Mouse (Mus musculus) liver, adult 2 months (tissue): Measurements from ENCODE around the gene Pou2f3. TPM values are rescaled to one million over a fixed set of nuclear protein-coding genes. Genes with fewer than 3 reads are reported as not detected.

ENCODE experiments used
- DNase-seq: peaks from one replicate; pipeline ENCODE4 v3.0.0-alpha.2; 2011; ENCODE audit warnings: low read depth, low spot score; ENCODE audit errors: extremely low read depth
- H3K27ac ChIP-seq: fragments of 200-500 bp; replicated peaks from 2 replicates; pipeline ENCODE4 v1.5.1; 2012; ENCODE audit warnings: low read depth, mild to moderate bottlenecking, control low read depth, inconsistent platforms, low read length; ENCODE audit not compliant: insufficient read depth
- H3K27me3 ChIP-seq: fragments of 200-500 bp; 2 replicates; pipeline ENCODE4 v1.6.1; 2012; ENCODE audit warnings: mild to moderate bottlenecking, moderate library complexity, low read length, inconsistent platforms; ENCODE audit not compliant: control insufficient read depth, insufficient read depth
- H3K36me3 ChIP-seq: fragments of 200-500 bp; 2 replicates; pipeline ENCODE4 v1.6.1; 2012; ENCODE audit warnings: low read length, inconsistent platforms; ENCODE audit not compliant: control insufficient read depth, insufficient read depth
- H3K4me1 ChIP-seq: fragments of 200-500 bp; 2 replicates; pipeline ENCODE4 v1.6.1; 2011; ENCODE audit warnings: low read length; ENCODE audit not compliant: control insufficient read depth, insufficient read depth
- H3K4me3 ChIP-seq: fragments of 200-500 bp; 2 replicates; pipeline ENCODE4 v1.5.1; 2011; ENCODE audit warnings: low read depth, mild to moderate bottlenecking, control low read depth, low read length, moderate library complexity; ENCODE audit not compliant: insufficient read depth
- H3K79me2 ChIP-seq: fragments of 200-500 bp; 2 replicates; pipeline ENCODE4 v1.6.1; 2012; ENCODE audit warnings: inconsistent platforms, mild to moderate bottlenecking, low read length, moderate library complexity; ENCODE audit not compliant: control insufficient read depth, insufficient read depth
- H3K9ac ChIP-seq: fragments of 200-500 bp; 2 replicates; pipeline ENCODE4 v1.6.1; 2012; ENCODE audit warnings: low read depth, mild to moderate bottlenecking, control low read depth, inconsistent platforms, low read length
- CTCF ChIP-seq: fragments of 200-500 bp; IDR thresholded peaks from 2 replicates; pipeline ENCODE4 v1.5.1; 2011; ENCODE audit warnings: low read depth, low read length, control low read depth
- POLR2A ChIP-seq: fragments of 200-500 bp; IDR thresholded peaks from 2 replicates; pipeline ENCODE4 v1.6.1; 2011; ENCODE audit warnings: low read length, control low read depth; ENCODE audit not compliant: insufficient read depth; ENCODE audit errors: extremely low read depth
- WGBS: fragments of 180-500 bp; shearing (Covaris S2); methylation state at CpG from one replicate; pipeline ENCODE4 v1.1.7; 2018; 5-methylcytosine and 5-hydroxymethylcytosine counted together
- polyA plus RNA-seq: library from polyadenylated mRNA; depleted of rRNA; stranded (reverse); fragments of >200 nt; gene quantifications from 2 replicates; pipeline ENCODE4 v1.2.3, GENCODE M21; 2012
- total RNA-seq: library from RNA; depleted of rRNA; stranded (reverse); fragments of >200 nt; gene quantifications from 2 replicates; pipeline ENCODE4 v1.2.3, GENCODE M21; 2014

The Pou2f3 gene
- total and polyA plus RNA-seq, 2 experiments = not detected

DNA sequence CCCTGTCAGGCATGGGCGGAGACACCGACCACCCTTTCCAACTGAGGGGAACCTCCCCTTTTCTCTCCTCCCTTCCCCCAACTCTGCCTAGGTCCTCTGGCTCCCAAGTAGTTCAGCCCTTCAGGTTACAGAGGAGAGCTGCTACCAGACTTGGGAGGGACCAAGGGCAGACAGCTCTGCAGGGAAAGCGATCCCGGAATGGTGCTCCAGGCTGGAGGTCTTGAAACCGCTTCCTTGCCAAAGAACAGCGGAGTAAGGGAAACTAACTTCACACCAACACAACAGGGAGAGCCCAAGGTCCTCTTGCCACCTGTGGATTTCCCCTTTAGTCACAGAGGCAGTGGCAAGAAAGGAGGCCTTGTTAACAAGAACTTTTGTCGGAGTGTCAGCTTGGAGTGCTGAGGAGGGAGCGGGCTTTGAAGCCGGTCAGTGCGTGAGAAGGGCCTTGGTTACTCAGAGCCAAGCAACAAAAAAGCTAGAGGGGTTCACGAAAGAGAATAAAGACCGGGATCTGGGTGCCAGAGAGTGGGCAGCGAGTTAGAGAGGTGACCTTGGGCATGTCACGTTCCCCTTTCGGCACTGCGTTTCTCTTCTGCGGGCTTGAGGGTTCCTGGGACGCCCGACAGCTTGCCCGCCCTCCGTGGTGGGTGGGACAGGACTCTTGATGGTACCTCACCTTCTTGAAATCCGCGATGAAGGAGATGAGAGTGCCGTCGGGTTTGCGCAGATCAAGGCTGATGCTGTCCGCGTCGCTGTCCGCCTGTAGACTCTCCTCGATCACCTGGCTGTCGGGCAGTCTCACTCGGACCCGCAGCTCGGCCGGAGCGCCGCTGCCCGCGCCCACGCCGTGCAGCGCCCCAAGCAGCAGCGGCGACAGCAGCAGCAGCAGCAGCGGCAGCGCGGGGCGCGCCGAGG lies 28.7 kb upstream of the Pou2f3 start:
- peak overlapping the region; percentile 98 for H3K4me3 ChIP-seq
- H3K36me3 ChIP-seq = peaks cover 17% of the 10 kb centered on the region; the same call in 1 of the 2 replicates
- TF ChIP-seq POLR2A (no peak), CTCF (no peak)
- peak overlapping the region; percentile 97 for H3K9ac ChIP-seq
- H3K27ac ChIP-seq = peak overlapping the region; percentile 89
- H3K4me1 ChIP-seq = peaks cover 16% of the 10 kb centered on the region; the same call in 1 of the 2 replicates
- peaks cover 30% of the 10 kb centered on the region for H3K79me2 ChIP-seq
- DNase-seq = peak; percentile 58
- WGBS = 2% methylated on average over 51 of the region's 51 CpGs
- no peaks in the 10 kb centered on the region for H3K27me3 ChIP-seq

DNA sequence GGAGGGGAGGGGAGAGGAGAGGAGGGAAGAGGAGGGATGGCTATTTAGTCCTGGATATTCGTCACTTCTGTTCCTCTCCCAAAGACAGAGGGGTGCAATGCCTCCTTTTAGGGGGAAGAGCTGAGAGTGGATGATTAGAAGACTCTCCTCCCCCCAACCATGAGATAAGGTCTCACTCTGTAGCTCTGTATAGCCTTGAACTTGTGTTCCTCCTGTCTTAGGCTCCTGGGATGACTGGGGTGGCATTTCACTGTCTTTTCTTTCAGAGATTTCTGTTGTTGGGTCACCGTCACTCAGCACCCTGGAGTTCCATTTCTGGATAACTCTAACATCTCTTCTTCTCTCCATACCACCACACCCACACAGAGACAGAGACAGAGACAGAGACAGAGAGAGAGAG lies 28.0 kb upstream of the Pou2f3 start:
- 25% methylated on average over 2 of the region's 2 CpGs for WGBS
- peak; percentile 33 for DNase-seq
- Histone ChIP-seq H3K4me3 (peak overlapping the region; percentile 98), H3K27me3 (no peaks in the 10 kb centered on the region), H3K9ac (peak overlapping the region; percentile 97), H3K4me1 (peaks cover 18% of the 10 kb centered on the region; the same call in 1 of the 2 replicates), H3K79me2 (peaks cover 33% of the 10 kb centered on the region), H3K27ac (peak overlapping the region; percentile 89), H3K36me3 (peaks cover 24% of the 10 kb centered on the region)
- TF ChIP-seq POLR2A (no peak), CTCF (no peak)

DNA sequence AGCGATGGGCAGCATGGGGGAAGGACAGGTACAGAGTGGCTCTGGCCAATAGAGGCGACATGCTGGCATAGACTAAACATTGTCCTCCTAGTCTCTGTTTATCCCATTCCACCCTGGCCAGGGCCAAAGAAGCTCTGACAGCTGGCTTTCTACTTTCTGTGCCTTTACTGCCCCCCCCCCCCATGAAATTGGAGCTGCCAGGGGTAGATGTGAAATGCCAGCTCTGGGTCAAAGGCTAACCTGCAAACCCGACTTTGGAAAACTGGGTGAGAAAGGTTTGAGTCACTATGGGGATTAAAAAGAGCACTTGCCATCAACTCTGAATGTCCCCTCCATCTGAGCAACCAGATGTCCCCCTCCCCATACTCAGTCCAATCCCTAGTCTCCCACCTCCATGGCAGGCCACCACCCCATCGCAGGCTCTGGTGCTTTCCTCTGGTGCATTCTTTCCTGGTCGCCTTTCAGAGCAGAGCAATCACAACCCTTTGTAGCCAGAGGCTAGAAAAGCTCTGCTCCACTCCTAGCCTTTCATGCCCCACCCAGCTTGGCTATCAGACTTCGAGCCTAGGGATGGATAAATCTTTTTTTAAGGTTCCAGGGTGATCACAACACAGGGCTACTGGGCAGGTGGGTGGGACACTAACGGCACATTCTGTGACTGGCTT lies 27.1 kb upstream of the Pou2f3 start:
- H3K9ac ChIP-seq = peak overlapping the region; percentile 97
- no peaks in the 10 kb centered on the region for H3K27me3 ChIP-seq
- peak; percentile 77 for DNase-seq
- peaks cover 25% of the 10 kb centered on the region; the same call in 1 of the 2 replicates for H3K4me1 ChIP-seq
- WGBS = 22% methylated on average over 7 of the region's 7 CpGs
- H3K27ac ChIP-seq = peak overlapping the region; percentile 89
- H3K36me3 ChIP-seq = peaks cover 24% of the 10 kb centered on the region
- H3K79me2 ChIP-seq = peaks cover 33% of the 10 kb centered on the region
- H3K4me3 ChIP-seq = peak overlapping the region; percentile 98
- 0 out of 2 replicates have a peak, but pooled peaks have one; percentile 29 for TF ChIP-seq POLR2A
- TF ChIP-seq CTCF = no peak

DNA sequence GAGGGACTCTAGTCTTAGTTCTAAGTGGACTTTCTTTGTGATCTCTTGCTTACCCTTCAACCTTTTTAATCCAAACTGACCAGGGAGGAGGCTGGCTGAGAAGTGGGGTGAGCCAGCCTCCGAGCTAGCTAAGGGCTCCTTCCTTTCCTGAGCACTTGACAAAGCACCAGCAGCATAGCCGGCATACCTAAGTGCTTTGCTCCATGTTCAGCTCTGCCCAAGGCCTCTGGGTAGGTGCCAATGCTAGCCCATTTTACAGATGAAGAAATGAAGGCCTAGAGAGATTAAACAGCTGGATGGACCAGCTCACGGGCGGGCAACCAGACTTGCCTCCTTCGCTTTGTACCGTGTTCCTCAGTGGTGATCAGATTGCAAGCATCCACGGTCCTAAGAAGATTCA lies 26.4 kb upstream of the Pou2f3 start:
- H3K4me1 ChIP-seq = peaks cover 29% of the 10 kb centered on the region
- DNase-seq = peak; percentile 53
- TF ChIP-seq POLR2A (no peak), CTCF (no peak)
- 28% methylated on average over 7 of the region's 7 CpGs for WGBS
- peak overlapping the region; percentile 98 for H3K4me3 ChIP-seq
- H3K27me3 ChIP-seq = no peaks in the 10 kb centered on the region
- peaks cover 24% of the 10 kb centered on the region for H3K36me3 ChIP-seq
- peak overlapping the region; percentile 89 for H3K27ac ChIP-seq
- H3K79me2 ChIP-seq = peaks cover 36% of the 10 kb centered on the region
- peak overlapping the region; percentile 97 for H3K9ac ChIP-seq

DNA sequence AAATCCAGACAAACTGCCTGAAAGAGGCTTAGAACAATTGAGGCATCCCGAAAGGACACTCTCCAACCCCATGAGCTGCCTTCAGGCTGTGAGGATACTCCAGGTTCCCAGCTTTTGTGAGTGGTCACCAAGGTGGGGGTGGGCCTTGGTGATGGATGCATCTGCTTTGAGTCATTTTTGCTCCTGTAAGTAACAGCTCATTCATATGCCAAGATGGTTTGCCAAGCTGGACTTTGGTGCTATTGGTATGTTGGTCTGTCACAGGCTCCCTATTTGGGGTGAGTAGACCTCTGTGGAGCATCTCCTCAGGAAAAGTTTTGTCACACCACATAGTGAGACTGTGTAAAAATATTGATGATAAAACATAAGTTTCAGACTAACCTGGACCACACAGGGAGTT lies 25.9 kb upstream of the Pou2f3 start:
- Histone ChIP-seq H3K4me1 (peaks cover 34% of the 10 kb centered on the region), H3K36me3 (peaks cover 27% of the 10 kb centered on the region), H3K27me3 (no peaks in the 10 kb centered on the region), H3K27ac (peak overlapping the region; percentile 89), H3K79me2 (peaks cover 39% of the 10 kb centered on the region), H3K9ac (peak overlapping the region; percentile 97), H3K4me3 (peak overlapping the region; percentile 98)
- DNase-seq = peak; percentile 72
- TF ChIP-seq CTCF = no peak
- no peak for TF ChIP-seq POLR2A
- WGBS = 40% methylated on average over 1 of the region's 1 CpGs

DNA sequence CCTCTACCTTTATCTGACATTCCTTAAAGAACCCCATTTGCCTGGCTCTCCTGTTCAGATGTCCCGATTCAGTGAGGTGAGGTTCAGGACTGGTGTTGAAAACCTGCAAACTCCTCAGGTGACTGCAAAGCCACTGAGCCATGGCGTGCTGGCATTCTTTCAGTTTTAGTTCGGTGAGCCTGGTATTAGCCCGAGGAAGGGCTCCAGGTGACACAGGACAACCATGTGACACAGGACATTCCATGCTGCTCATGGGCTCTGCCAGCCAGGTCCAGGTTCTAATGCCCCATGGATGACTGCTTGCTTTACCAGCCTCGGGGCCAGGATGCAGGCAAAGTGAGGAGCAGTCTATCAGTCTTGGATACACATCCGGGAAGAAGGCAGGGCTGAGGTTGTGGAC lies 25.2 kb upstream of the Pou2f3 start:
- Histone ChIP-seq H3K4me3 (peak overlapping the region; percentile 22), H3K79me2 (peaks cover 45% of the 10 kb centered on the region), H3K4me1 (peaks cover 38% of the 10 kb centered on the region), H3K9ac (peak overlapping the region; percentile 97), H3K27ac (peak overlapping the region; percentile 89), H3K36me3 (peaks cover 35% of the 10 kb centered on the region), H3K27me3 (no peaks in the 10 kb centered on the region)
- peak; percentile 88 for DNase-seq
- TF ChIP-seq POLR2A (peak; percentile 36; the same call in 1 of the 2 replicates), CTCF (no peak)
- 12% methylated on average over 6 of the region's 6 CpGs for WGBS
